Mouse (Mus musculus): ENCODE data around the gene Rac2.

The Rac2 gene

DNA sequence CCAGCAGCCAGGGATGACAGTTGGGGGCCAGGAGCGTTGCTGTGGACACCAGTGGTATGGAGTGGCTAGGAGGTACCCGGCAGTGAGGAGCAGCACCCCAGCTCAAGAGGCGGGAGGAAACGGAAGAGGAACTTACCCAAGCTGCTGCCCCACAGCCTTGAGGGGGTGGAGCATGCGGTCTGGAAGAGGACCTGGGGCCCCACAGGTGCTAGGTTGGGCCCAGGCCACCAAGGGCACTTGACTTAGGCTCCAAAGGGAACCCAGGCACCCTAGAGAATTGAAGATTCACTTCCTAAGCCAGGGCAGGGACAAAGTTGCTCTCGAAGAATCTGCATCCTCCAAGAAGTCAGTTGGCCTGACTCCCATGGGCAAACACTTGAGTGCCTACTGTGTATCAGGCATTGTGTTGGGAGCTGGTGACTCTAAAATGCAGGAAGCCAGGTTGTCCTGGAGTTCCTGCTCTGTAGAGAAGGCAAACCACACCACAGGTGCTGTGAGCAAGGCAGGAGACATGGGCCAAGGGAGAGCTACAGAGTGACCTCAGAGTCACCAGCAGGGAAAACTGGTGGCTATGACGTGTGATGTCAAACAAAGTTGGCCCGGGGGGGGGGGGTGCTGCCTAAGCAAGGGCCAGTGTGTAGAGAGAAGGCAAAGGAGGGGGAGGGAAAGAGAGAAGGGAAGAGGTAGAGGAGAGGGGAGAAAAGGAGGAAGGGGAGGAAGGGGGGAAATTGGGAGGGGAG, at the start of gene Rac2:
Rac2 (minus strand) TSS at position 126 of the 740 bp plus-strand sequence.
- no peak for ATAC-seq (ENCODE audit: insufficient number of reproducible peaks, low FRiP score, low TSS enrichment)

DNA sequence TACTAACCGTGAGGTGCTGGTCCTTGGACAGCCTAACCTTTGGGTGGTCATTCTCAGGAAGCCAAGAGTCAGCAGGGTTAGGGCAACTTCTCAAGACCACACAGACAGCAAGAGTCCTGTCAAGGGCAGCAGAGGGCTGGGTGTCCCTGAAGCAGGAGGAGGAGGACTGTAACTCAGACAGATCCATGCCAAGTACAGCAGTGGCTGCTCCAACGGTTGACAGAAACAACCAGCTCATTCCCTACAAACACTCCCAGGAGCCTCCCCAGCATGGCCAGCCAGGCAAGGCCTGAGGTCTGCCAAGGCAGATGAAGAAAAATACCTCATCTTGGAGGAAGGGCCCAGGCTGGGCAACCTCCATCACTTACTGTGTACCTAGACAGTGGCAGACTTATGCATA, 44.4 kb upstream of the Rac2 start:
- no peak for ATAC-seq (ENCODE audit: insufficient number of reproducible peaks, low FRiP score, low TSS enrichment)

DNA sequence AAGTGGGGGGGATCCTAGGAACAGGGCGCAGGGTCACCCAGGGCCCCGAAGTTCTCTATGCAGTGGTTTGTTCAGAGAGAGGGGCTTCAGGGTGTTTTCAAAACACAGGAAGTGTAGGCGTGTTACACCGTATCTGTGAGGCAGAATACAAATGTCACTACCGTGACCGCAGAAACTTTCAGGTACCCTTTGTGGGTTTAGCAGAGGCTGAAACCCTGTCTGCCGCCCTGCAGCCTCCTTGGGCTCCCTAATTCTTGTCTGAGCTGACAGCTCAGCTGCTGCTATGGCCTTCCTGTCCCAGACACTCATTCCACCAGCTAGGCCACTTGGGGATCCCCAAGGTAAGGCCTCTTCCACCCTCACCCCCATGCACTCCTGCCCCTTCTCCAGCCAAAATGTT, 42.0 kb upstream of the Rac2 start:
- ATAC-seq (ENCODE audit: insufficient number of reproducible peaks, low FRiP score, low TSS enrichment): no peak

DNA sequence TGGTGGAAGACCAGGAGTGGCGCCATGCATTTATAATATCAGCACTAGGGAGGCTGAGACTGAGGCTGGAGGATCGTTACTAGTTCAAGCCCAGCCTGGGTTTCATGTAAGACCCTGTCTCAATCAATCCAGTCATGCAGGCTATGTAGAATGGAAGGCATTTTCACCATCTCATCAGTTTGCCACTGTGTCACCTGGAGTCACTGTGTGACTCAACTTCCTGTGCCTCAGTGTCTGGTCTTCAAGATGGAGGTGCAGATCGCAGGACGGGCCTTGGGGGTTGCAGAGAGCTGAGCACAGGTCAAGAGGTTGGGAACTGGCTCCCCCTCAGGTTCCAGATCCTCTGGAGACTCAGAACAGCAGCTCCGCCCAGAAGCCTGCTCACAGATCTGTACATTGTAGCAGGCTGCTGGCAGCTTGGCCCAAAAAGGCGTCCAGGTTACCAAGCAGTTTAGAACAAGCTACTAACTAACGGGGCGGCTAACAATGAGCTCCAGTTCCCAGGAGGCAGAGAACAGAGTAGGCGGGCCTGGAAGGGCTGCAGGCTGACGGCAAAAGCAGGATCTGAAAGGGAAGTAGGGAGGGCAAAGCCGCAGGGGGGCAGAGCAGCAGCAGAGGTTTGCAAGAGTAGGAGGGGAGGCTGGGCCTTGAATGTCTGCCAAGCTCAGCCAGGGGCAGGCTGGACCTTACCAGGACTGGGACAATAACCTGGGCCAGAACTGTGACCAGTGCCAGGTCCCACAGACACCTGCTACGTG, 38.3 kb upstream of the Rac2 start:
- no peak for ATAC-seq (ENCODE audit: insufficient number of reproducible peaks, low FRiP score, low TSS enrichment)

- ATAC-seq (ENCODE audit: insufficient number of reproducible peaks, low FRiP score, low TSS enrichment): no peak
Measured at GRCm38 (mm10) chr15:78607463-78607862, 34.9 kb upstream of the Rac2 start.

DNA sequence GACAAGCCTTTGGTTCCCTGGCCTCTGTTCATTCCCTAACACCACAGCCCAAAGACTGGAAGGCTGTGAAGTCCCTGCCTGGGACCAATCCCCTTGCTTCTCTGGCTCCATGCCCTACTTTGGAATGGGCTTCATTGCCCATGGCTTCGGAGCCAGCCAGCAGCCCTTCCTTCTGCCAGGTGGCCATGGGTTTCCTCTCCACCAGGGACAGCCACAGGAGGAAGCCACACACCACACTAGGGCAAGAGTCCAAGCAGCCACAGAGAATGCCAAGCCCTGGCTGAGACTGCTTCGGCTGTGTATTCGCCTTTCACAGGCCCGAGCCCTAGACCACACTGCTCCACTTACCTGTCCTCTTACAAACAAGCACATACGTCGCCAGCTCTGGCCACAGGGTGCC, 33.5 kb upstream of the Rac2 start:
- peak; percentile 70 for ATAC-seq (ENCODE audit: insufficient number of reproducible peaks, low FRiP score, low TSS enrichment)

DNA sequence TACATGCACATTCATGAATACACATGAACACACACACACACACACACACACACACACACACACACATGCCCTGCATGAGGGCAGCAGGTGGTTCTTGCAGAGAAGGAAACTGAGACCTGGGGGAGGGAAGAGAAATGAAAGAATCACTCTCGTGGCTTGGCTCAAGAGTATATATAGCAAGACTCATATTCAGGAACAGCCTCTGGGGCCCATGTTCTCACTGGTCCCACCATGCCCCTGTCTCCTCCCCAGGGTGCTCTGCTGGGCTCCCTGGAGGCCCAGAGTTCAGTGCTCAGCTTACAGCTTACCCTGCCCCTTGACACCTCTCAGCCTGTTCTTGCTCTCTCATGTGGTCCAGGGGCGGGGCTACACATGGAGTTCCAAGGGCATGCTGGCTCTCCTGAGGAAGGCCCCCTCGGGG, 32.8 kb upstream of the Rac2 start:
- ATAC-seq (ENCODE audit: insufficient number of reproducible peaks, low FRiP score, low TSS enrichment): no peak

DNA sequence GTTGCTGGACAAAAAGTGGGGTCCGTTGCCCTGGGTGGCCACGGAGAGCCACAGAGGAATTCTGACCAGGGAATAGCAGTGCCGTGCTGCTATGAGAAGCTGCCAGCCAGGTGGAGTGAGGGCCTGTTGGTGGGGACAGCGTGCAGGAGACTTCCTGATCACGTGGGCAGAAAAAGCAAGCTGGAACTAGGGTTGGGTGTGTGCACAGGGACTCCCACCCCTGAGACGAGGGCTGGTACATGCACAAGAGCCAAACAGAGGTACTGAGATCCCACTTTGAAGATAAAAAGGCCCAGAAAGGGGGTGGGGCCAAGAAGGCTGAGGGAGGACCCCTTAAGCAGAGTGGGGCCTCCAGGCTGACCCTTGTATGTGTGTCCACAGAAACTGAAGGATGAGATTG, 31.7 kb upstream of the Rac2 start:
- ATAC-seq (ENCODE audit: insufficient number of reproducible peaks, low FRiP score, low TSS enrichment): no peak

- no peak for ATAC-seq (ENCODE audit: insufficient number of reproducible peaks, low FRiP score, low TSS enrichment)
Measured at GRCm38 (mm10) chr15:78601180-78601579, 28.6 kb upstream of the Rac2 start.

DNA sequence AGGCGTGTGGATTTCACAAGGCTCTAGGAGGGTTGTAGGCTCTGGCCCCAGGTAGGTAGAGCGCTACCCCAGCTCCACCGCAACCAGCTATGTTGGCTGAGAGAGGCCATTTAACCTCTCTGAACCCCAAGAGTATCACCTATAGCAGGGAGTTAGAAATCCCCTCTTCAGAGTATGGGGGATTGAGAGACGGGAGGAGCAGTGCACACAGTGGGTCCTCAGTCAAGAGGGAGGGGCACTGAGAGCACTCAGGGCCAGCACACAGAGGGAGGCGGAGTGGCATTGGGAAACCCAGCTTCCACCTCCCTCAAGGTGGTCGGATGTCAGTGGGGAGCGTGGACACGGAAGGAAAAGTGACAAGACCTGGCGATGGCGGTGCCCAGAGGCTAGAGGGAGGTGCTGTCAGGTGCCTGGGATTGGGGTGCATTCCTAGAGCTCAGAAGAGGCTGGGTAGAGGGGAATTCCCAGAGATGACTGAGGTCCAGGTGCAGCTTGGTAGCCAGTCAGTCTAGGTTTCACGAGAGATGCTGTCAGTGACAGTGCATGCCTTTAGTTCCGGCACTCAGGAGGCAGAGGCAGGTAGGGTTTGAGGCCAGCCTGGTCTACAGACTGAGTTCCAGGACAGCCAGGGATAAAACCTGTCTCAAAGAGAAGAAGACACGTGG, 27.1 kb upstream of the Rac2 start:
- no peak for ATAC-seq (ENCODE audit: insufficient number of reproducible peaks, low FRiP score, low TSS enrichment)

DNA sequence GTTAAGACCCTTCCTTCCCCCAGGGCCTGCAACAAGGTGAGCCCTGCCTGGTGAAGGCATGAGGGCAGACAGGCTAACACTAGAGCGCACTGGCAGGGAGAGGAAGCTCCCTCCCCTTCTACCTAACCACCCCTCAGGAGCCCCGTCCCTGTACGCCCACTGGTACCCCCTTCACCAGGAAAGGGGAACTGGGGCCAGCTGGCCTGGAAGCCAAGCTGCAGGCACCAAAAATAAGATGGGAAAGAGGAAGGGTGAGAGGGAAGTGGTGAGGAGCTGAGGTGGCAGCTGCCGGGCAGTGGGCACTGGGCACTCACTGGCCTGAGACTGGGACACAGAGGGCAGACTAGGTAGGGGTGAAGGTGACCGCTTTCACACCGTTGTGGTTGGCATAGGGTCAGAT, 26.5 kb upstream of the Rac2 start:
- no peak for ATAC-seq (ENCODE audit: insufficient number of reproducible peaks, low FRiP score, low TSS enrichment)

DNA sequence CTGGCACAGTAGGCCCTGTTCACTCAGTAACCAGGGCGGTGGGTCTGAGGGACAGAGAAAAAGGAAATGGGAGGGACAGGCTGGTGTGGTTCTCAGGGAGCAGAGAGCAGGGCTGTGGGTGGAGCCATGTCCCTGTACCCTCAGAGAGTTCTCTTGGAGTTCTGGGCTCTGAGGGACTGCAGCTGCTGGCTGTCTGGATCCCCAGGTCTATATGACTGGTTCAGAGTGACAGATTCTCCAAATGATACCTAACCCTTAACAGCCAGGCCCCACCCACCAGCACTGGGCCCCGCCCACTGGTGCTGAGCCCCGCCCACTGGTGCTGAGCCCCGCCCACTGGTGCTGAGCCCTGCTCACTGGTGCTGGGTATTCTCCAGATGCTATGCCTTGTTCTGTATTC, 25.1 kb upstream of the Rac2 start:
- no peak for ATAC-seq (ENCODE audit: insufficient number of reproducible peaks, low FRiP score, low TSS enrichment)

GRCm38 (mm10) chr15:78596914-78597313, 24.3 kb upstream of the Rac2 start, which contains the start of gene Cyth4:
Gene Cyth4 (plus strand): TSS chr15:78597047.
- no peak for ATAC-seq (ENCODE audit: insufficient number of reproducible peaks, low FRiP score, low TSS enrichment)

DNA sequence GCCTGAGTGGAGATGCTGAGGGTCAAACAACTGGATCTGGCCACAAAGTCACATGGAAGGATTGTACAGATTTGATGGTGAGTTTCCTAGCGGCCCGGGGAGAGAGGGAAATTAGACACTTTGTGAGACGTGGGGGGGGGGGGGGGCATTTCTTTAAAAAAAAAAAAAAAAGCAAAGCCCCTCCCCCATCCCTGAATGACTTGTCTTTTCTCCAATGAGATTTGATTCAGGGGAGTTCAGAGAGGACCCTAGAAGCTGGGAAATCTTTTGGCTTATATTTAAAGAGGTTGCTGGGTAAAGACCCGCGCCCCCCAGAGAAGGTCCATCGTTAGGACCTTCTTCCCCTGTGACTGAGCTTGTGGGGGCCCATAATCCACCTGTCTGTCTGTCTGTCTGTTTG, 23.9 kb upstream of the Rac2 start:
- no peak for ATAC-seq (ENCODE audit: insufficient number of reproducible peaks, low FRiP score, low TSS enrichment)

GRCm38 (mm10) chr15:78595468-78595867, 22.9 kb upstream of the Rac2 start:
- no peak for ATAC-seq (ENCODE audit: insufficient number of reproducible peaks, low FRiP score, low TSS enrichment)

- no peak for ATAC-seq (ENCODE audit: insufficient number of reproducible peaks, low FRiP score, low TSS enrichment)
Measured at GRCm38 (mm10) chr15:78594831-78595230, 22.2 kb upstream of the Rac2 start.

DNA sequence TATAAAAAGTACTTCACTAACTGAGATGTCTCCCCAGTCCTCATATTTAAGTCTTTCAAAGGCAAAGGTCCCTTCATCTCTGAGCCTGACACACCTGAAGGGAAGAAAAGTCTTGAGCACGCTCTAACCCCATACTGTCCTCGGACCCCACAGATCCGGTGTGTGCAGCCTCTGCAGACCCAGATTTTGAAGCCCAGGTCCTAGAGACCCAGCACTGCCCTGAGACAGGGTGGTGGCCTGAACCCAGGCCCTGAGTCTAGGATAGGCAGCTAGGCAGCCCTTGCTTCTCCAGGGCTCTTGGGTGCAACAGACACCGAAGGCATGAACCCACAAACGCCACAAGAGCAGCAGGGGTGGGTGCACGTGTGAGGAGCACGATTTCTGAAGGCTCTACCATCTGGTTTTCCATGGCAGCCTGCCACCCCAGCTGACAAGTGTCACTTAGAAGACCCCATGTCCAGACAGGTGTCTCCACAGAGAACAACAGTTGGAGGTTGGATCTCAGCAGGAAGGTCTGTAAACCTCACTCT, 21.4 kb upstream of the Rac2 start:
- ATAC-seq (ENCODE audit: insufficient number of reproducible peaks, low FRiP score, low TSS enrichment): no peak

- ATAC-seq (ENCODE audit: insufficient number of reproducible peaks, low FRiP score, low TSS enrichment): no peak
Measured at GRCm38 (mm10) chr15:78592452-78592968, 19.9 kb upstream of the Rac2 start.

DNA sequence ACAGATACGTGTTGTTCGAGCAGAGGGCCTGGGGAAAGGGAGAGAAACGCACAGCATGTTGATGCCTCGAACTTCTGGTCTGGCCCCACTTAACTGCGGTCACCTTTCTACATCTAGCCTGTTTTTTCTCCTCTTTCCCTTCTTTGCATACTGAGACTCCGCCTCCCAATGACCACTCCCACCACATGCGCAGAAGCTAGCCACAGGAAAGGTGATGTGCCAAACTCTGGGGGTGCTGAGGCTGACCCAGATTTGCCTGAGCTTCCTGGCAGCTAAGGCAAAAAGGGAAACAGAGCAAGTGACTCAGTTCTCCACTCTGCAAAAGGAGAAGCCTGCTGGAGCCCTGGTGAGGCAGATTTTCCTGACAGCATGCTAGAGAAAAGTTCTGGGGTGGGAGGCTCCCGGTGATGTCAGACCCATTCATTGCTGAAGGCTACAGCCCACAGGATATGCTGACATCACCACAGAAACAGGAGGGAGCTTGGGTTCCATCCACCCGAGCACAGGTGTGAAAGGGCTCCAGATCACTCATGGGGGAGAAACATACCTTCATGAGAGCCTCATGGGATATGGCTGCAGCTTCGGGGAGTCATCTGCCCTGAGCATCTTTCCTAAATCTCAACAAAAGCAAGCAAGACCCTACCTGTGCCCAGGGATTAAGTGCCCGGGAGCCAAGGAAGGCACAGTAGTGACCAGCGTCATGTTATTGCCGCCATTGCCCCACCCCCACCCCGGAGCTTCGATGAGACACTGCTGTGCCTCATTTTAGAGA, 19.3 kb upstream of the Rac2 start:
- no peak for ATAC-seq (ENCODE audit: insufficient number of reproducible peaks, low FRiP score, low TSS enrichment)

DNA sequence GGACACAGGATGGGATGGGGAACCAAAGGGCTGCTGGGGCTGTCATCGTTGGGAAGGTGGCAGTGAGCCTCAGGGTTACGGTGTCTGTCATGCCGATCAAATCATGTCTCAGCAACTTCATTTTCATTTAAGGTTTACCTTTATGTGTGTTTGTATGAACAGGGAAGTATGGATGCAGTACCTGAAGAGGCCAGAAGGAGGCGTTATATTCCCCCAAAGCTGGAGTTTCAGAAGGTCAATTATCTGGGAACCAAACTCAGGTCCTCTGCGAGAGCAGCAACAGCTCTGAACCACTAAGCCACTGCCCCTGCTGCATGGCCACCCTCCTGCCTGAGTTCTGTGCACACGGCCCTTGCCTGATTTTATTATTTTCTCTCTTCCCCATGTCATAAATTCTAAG, 18.2 kb upstream of the Rac2 start:
- no peak for ATAC-seq (ENCODE audit: insufficient number of reproducible peaks, low FRiP score, low TSS enrichment)

Measured in cerebellum, adult (tissue).